Mouse (Mus musculus): ENCODE results near the gene Gm1043. TPM values are rescaled to one million over a fixed set of nuclear protein-coding genes. Genes with fewer than 3 reads are reported as not detected.

Gm1043 gene
- polyA plus RNA-seq, 1 experiment from 2014 or later = not detected

Other genes starting within 250 kb of the Gm1043 start
- 0.68 and 0.78 TPM in 2 replicates for gene Ppp2r2c, start 216.9 kb upstream of the Gm1043 start, polyA plus RNA-seq (2016; fragmentation: Nextera tagmentation; extraction: Ambion mirVana)
- 8.1 and 8.4 TPM in 2 replicates for gene Wfs1, start 96.2 kb upstream of the Gm1043 start, polyA plus RNA-seq (2016; fragmentation: Nextera tagmentation; extraction: Ambion mirVana)
- gene Crmp1, start 156.6 kb downstream of the Gm1043 start, polyA plus RNA-seq (2016; fragmentation: Nextera tagmentation; extraction: Ambion mirVana) = 96.5 and 106 TPM in 2 replicates